Mouse (Mus musculus) bone marrow macrophage, adult 2 months (primary cell): ENCODE results near the gene Zfp276.
"Not testable (repeated sequence)": the region's sequence is repeated elsewhere in the genome, so short reads cannot be mapped to it uniquely, and the experiment has no call there.

Experiments
- CTCF ChIP-seq: IDR thresholded peaks from 2 replicates; pipeline ENCODE4 v1.5.1; 2012; ENCODE audit warnings: low read depth, mild to moderate bottlenecking, low read length, moderate library complexity
- POLR2A ChIP-seq: IDR thresholded peaks from 2 replicates; pipeline ENCODE4 v1.6.1; 2012; ENCODE audit warnings: mild to moderate bottlenecking, low read depth, low read length, borderline replicate concordance

DNA sequence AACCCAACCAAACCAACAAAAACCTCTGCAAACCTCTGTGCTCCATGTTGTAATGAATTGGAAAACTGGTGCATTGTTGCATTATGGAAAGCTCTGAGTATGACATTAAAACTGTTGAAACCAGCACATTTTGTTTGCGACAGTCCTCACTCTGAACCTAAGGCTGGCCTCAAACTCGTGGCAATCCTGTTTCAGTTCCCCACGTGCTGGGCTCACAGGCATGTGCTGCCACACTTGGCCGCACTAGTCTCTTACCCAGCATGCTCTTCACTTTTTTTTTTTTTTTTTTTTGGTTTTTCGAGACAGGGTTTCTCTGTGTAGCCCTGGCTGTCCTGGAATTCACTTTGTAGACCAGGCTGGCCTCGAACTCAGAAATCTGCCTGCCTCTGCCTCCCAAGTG, 29.0 kb downstream of the Zfp276 start:
- not testable (repeated sequence) for TF ChIP-seq CTCF, POLR2A
